Mouse (Mus musculus) C2C12 (cell line): Measurements from ENCODE around the gene Zfp53. TPM values are rescaled to one million over a fixed set of nuclear protein-coding genes. Genes with fewer than 3 reads are reported as not detected.
A peak's percentile ranks its signal among the peaks of the same experiment; 100 is the strongest.

ENCODE experiments used
- H3K27me3 ChIP-seq: one replicate; pipeline ENCODE4 v1.6.1; 2011; ENCODE audit not compliant: control insufficient read depth, insufficient read depth, insufficient read length
- H3K36me3 ChIP-seq: one replicate; pipeline ENCODE4 v1.6.1; 2011; ENCODE audit not compliant: control insufficient read depth, insufficient read depth
- H3K4me3 ChIP-seq: one replicate; pipeline ENCODE4 v1.5.1; 2011; ENCODE audit warnings: mild to moderate bottlenecking, control low read depth; ENCODE audit not compliant: poor library complexity, insufficient read depth, severe bottlenecking
- H3K79me2 ChIP-seq: one replicate; pipeline ENCODE4 v1.6.1; 2011; ENCODE audit not compliant: control insufficient read depth, insufficient read depth
- H3K79me3 ChIP-seq: one replicate; pipeline ENCODE4 v1.6.1; 2011; ENCODE audit warnings: low read depth, control low read depth
- H3ac ChIP-seq: one replicate; pipeline ENCODE3; 2011; ENCODE audit warnings: low read depth; ENCODE audit not compliant: control insufficient read depth, insufficient read length
- CEBPB ChIP-seq: IDR thresholded peaks from one replicate; pipeline ENCODE4 v1.6.1; 2011; ENCODE audit warnings: low read depth, mild to moderate bottlenecking, control low read depth, moderate library complexity
- CTCF ChIP-seq: IDR thresholded peaks from one replicate; pipeline ENCODE4 v1.5.1; 2011; ENCODE audit not compliant: control insufficient read depth, insufficient read depth, insufficient read length
- FOSL1 ChIP-seq: IDR thresholded peaks from one replicate; pipeline ENCODE4 v1.8.0; 2011; ENCODE audit warnings: mild to moderate bottlenecking, low read length; ENCODE audit not compliant: poor library complexity, insufficient read depth, severe bottlenecking
- MAX ChIP-seq: IDR thresholded peaks from one replicate; pipeline ENCODE4 v1.6.1; 2011; ENCODE audit warnings: mild to moderate bottlenecking, control low read depth
- MYOD1 ChIP-seq: IDR thresholded peaks from one replicate; pipeline ENCODE4 v1.6.1; 2011; ENCODE audit warnings: low read depth; ENCODE audit not compliant: control insufficient read depth, insufficient read length
- MYOG ChIP-seq: IDR thresholded peaks from one replicate; pipeline ENCODE4 v1.6.1; 2011; ENCODE audit not compliant: control insufficient read depth, insufficient read length; ENCODE audit errors: extremely low read depth
- USF1 ChIP-seq: IDR thresholded peaks from one replicate; pipeline ENCODE4 v1.6.1; 2011; ENCODE audit warnings: low read depth, mild to moderate bottlenecking, control low read depth, moderate library complexity
- polyA plus RNA-seq: library from polyadenylated mRNA; unstranded; fragments of >200 nt; fragmentation: generic; extraction: Trizol; gene quantifications from one replicate; pipeline ENCODE4 v1.2.1, GENCODE M21; 2012; ENCODE audit warnings: missing spikeins

Gene Zfp53
- polyA plus RNA-seq, 1 experiment, result 2.0 TPM

DNA sequence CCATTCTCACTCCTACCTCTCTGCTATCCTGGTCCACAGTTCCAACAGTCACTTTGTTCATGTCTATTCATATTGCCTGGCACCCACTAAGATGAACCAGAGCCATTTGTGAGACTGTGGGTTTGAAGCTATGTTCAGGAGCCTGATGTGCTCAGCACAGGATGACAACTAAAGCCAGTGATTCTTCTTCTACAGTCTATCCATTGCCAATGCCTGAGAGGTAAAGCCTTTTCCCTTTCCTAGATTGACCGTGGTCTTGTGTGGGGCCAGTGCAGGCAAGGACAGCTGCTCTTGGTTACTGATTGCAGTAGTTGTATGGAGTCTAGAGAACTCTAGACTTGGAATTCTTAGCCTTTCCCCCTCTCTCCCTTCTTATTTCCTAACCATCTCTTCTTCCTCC lies 45.2 kb downstream of the Zfp53 start:
- Histone ChIP-seq H3ac (no peak overlapping the region), H3K36me3 (peaks cover 2% of the 10 kb centered on the region), H3K4me3 (no peak overlapping the region), H3K27me3 (no peaks in the 10 kb centered on the region), H3K79me2 (peaks cover 31% of the 10 kb centered on the region), H3K79me3 (peaks cover 12% of the 10 kb centered on the region)
- TF ChIP-seq MYOG, result no peak
- TF ChIP-seq USF1, result no peak
- TF ChIP-seq MYOD1, result no peak
- no peak for TF ChIP-seq MAX
- no peak for TF ChIP-seq FOSL1
- TF ChIP-seq CEBPB, result no peak
- no peak for TF ChIP-seq CTCF

DNA sequence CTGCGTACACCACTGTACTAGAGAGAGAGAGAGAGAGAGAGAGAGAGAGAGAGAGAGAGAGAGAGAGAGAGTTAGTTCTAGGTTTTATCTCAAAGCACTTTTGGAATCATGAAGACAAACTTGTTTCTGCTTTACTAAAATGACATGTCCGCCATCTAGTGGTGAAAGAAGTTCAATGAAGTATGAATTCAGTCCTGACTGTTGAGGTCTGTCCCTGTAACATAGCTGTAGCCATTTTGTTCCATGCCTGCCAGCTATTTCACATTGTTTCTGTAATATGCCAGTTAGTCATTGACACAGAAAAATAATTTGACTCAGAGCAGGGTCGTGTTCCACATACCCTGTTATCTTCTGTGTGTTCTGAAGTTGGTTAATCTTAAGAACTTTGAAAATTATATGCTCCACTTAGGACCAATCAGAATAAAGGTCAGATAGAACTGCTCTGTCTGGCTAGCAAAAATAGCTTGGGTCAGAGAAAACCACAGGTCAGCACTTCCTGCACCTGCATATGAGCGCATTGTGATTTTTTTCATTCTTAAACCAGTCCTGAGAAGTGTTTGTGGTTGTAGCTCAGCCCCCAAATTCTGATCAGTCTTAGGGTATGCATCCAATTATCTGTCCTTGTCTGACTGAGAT lies 45.8 kb downstream of the Zfp53 start:
- peaks cover 37% of the 10 kb centered on the region for H3K79me2 ChIP-seq
- H3K27me3 ChIP-seq, result no peaks in the 10 kb centered on the region
- peak overlapping the region; percentile 22 for H3ac ChIP-seq
- H3K4me3 ChIP-seq, result no peak overlapping the region
- H3K79me3 ChIP-seq, result peaks cover 17% of the 10 kb centered on the region
- TF ChIP-seq FOSL1 (no peak), MYOD1 (no peak), MYOG (no peak), CEBPB (no peak), CTCF (no peak), MAX (peak; percentile 25), USF1 (no peak)
- H3K36me3 ChIP-seq, result peaks cover 8% of the 10 kb centered on the region

DNA sequence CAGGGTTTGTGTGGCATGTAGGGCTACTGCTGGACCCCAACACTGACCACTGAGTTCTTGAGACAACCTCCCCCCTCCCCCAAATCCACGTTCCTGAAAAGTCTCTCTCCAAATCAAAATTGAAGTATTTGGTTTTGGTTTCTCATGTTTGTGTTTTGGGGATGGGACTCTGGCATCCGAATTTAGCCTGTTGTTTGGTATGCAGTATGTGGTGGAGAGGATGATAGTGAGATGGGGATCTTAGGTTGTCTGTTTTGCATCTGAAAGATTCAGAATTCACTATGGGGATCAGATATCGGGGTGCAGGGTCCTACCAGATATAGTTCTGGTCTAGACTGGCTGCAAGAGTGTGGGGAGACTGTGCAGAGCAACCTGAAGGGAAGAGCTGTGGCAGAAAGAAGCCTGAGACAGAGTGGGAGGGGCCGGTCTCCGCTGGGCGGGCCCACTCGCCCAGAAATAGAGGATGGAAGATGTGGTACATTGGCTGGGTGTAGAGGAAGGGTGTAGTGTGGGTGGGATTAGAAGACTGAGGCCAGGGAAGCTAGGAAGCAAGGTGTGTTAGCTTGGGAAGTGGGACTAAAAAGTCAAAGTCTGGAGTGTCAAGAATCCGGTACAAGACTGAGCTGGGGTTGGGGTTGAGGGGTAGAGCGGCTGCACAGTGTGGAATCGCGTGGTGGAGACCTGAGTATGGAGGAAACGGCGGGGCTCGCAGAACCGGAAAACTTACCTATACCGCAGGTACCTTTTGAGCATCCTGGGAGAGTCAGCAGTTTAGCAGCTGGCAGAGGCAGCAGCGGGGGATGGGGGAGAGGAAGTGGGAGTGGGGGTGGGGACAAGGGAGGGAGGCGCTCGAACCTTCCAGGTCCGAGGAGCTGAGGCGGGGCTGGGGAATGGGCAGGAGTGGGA lies 46.6 kb downstream of the Zfp53 start, which contains the start of gene Zfp52:
Gene Zfp52 (plus strand): TSS at position 444 of the 906 bp plus-strand sequence.
- H3K79me3 ChIP-seq, result peaks cover 22% of the 10 kb centered on the region
- H3ac ChIP-seq, result peak within 1 kb of the TSS; percentile 71
- TF ChIP-seq CTCF (no peak), MYOD1 (no peak), CEBPB (no peak), FOSL1 (no peak), USF1 (no peak), MAX (no peak), MYOG (no peak)
- H3K36me3 ChIP-seq, result peaks cover 13% of the 10 kb centered on the region
- H3K79me2 ChIP-seq, result peaks cover 44% of the 10 kb centered on the region
- no peaks in the 10 kb centered on the region for H3K27me3 ChIP-seq
- peak within 1 kb of the TSS; percentile 56 for H3K4me3 ChIP-seq

DNA sequence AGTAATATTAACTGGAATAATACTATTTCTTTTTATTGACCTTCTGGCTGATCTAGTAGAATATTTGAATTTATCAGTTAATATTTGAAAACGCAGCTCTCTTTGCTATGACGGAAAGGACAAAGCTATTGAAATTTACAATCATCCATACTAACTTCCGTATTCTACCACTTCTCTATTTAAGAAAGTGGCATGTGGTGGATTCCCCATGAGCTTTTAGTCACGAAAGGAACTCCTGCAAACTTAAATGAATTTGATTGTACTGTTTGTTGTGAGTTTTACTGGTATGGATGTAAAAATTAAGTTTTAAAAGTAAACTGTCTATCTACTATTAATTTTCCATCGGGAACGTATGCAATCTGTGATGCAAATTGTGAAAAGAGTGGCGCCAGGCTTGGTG lies 47.3 kb downstream of the Zfp53 start:
- TF ChIP-seq MAX (no peak), CEBPB (no peak), FOSL1 (no peak), CTCF (no peak), MYOG (no peak), MYOD1 (no peak), USF1 (no peak)
- Histone ChIP-seq H3K36me3 (peaks cover 13% of the 10 kb centered on the region), H3K79me2 (peaks cover 52% of the 10 kb centered on the region), H3ac (no peak overlapping the region), H3K27me3 (no peaks in the 10 kb centered on the region), H3K79me3 (peaks cover 28% of the 10 kb centered on the region), H3K4me3 (peak overlapping the region; percentile 56)

DNA sequence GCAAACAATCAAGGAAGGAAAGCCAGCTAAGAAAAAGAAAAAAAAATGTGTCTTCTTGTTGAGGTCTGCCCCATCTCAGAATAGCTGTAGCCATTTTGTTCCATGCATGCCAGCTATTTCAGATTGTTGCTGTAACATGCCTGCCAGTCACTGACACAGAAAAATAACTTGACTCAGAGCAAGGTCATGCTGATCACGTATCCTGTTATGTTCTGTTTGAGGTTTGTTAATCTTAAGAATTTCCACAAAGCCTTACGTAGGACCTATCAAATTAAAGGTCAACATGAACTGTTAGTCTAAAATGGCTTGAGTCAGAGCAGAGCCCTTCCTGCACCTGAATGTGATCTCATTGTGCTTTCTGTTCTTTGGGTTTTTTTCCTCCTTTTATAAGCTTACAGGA lies 47.9 kb downstream of the Zfp53 start:
- Histone ChIP-seq H3K79me3 (peaks cover 32% of the 10 kb centered on the region), H3K36me3 (peaks cover 13% of the 10 kb centered on the region), H3ac (no peak overlapping the region), H3K79me2 (peaks cover 56% of the 10 kb centered on the region), H3K27me3 (no peaks in the 10 kb centered on the region), H3K4me3 (no peak overlapping the region)
- TF ChIP-seq MYOD1, result no peak
- TF ChIP-seq MAX, result peak; percentile 14
